Mouse (Mus musculus) central nervous system, embryonic 14 days (tissue): ENCODE data around the gene Zdhhc4. TPM values are rescaled to one million over a fixed set of nuclear protein-coding genes. Genes with fewer than 3 reads are reported as not detected.

Experiments used
- polyA plus RNA-seq: library from polyadenylated mRNA; depleted of rRNA; stranded (reverse); fragments of >200 nt; gene quantifications from 2 replicates; pipeline ENCODE4 v1.2.3, GENCODE M21; 2012; rRNA removed

The Zdhhc4 gene
- 69.6 and 71.3 TPM in 2 replicates for polyA plus RNA-seq

DNA sequence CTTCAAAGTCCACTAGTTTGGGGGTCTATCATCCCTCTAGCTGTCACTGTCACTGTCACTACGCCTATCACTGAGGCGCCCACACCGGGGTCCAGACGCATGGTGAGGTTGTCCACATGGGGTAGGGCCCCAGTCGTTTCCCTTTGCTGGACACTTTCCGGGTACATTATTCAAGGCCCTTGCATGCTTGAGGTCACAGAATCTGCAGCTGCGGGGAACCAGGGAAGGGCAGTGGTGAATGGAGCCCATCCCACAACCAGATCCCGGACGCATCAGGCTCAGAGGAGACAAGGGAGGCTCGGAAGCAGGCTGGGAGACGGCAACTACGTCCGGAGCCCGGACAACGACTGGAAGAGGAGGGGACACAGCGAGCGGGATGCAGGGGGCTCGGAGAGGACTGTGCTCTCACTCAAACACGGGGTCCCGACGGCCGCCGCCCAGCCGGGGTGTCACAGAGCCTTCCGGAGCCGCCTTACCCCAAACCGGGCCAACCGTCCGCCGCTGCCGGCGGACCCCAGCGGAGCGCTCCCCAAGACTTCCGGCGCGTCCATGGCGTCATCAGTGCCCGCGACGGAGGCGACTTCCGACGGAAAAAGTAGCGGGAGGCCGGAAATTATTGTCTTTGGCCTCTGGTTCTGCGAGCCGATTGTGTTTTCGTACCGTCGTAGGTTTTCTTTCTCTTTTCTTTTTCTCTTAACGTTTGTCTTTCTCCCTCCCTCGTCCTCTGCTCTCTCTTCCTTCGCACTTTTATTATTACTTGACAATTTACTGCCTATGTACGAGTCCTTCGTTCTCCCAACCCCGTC lies at the start of gene Zdhhc4:
TSS of gene Zdhhc4 (minus strand) at position 567 of the 806 bp plus-strand sequence.

DNA sequence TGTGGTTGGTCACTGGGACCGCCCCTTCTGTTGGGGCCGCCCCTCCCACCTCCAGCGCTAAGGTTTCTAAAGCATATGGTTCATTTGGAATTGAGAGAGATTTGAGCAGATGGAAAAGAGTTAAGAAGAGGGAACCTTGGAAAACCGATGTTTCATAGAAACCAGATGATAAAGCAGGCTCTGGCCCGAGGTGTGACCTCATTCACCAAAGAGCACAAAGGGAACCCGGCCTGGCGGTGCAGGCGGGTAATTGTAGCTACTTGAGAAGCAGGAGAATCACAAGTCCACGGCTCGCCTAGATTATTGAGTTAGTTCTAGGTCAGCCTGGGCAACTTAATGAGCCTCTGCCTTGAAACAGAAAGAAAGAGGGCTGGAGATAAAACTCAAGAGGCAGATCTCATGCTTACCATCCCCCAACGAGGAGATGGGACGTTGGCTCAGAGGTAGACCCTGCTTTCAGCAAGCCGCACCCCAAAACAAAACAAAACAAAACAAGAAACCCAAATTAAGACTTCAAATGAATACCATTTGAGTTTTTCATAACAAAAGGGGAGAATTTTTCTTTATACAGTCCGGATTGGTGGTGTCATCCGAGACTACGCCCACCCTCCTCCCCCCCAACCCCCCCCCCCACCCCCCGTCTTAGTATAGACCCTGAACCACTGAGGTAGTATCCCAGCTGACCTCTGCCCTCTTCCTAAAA lies 27.8 kb upstream of the Zdhhc4 start, which contains the start of gene Grid2ip:
TSS of gene Grid2ip (plus strand) at position 653 of the 703 bp plus-strand sequence.

GRCm38 (mm10) chr5:143314730-143315513 lies 14.1 kb downstream of the Zdhhc4 start, which contains the start of gene E130309D02Rik:
Gene E130309D02Rik, minus strand, starts transcription at chr5:143315360.

DNA sequence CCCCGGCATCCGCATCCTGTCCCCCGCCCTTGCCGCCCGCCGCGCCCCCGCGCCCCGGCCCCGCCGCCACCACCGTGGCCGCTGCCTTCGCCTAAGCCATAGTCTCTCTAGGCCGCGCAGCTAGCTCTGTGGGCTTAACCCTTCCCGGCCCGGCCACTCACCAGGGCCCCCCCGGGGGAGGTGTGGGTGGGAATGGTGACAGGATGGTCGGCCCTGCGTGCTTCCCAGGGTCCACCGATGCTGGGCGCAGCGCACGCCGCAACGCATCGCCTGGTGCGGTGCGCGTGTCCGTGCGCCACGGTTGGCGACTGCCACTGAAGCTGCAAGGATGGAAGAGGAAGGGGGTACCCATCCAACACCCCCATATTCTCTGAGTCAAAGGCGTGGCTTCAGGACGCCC lies 35.7 kb downstream of the Zdhhc4 start, which contains the start of gene Zfp853:
TSS of gene Zfp853 (minus strand) at position 220 of the 400 bp plus-strand sequence.

DNA sequence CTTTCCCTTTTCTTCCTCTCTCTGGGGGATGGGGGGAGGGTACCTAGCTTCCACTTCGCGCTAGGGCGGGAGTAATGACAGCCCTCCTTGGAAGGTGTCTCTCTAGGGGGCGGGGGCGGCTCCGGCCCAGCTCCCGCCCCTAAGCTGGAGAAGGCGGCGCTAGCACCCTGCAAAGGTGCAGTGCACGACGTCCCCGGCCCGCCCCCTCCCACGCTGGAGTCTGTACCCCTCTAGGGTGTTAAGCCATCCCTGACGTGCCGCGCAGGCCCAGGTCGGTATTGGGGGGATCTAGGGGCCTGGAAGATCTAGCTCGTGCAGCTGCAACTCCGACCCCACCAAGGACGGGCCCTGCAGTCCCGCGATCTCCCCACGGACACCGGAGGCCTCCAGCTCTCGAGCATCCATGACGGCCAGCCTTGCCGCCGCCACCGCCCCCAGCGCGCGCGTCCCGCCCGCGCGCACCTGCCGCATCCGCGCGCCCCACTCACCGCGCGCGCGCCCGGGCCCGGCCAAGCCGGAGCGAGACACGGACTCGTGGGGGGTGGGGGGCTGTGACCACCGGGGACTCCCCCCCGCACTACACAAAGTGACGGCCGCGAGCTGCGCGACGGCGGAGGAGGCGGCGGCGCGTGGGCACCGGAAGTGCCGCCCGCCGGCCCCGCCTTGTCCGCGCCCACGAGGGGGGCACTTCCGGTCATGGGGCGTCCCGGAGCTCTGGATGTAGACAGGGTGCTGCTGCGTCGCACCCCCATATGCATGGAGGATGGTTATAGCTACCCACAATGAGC lies 59.5 kb downstream of the Zdhhc4 start, which contains the start of gene Zfp316:
TSS of gene Zfp316 (minus strand) at position 660 of the 788 bp plus-strand sequence.

Other genes starting within 250 kb of the Zdhhc4 start
- 31.5 and 32.5 TPM in 2 replicates for gene Rnf216, start 216.3 kb downstream of the Zdhhc4 start, polyA plus RNA-seq
- gene Olfr718-ps1, start 181.7 kb downstream of the Zdhhc4 start, polyA plus RNA-seq: not detected in 2 replicates
- 17.9 and 19.5 TPM in 2 replicates for gene Rbak, start 148.5 kb downstream of the Zdhhc4 start, polyA plus RNA-seq
- not detected in 2 replicates for gene Spdye4b, start 148.2 kb downstream of the Zdhhc4 start, polyA plus RNA-seq
- not detected in 2 replicates for gene Spdye4a, start 102.4 kb downstream of the Zdhhc4 start, polyA plus RNA-seq
- gene Zfp12, start 94.1 kb downstream of the Zdhhc4 start, polyA plus RNA-seq: 30.1 and 34.6 TPM in 2 replicates
- gene Zfp316, start 59.2 kb downstream of the Zdhhc4 start, polyA plus RNA-seq: 20.7 and 22.6 TPM in 2 replicates
- gene Zfp853, start 35.6 kb downstream of the Zdhhc4 start, polyA plus RNA-seq: 2.2 and 2.9 TPM in 2 replicates
- 29.3 and 31.1 TPM in 2 replicates for gene E130309D02Rik, start 13.9 kb downstream of the Zdhhc4 start, polyA plus RNA-seq
- gene Grid2ip, start 28.1 kb upstream of the Zdhhc4 start, polyA plus RNA-seq: 1.3 TPM in 2 replicates
- 54.7 and 74.3 TPM in 2 replicates for gene Kdelr2, start 74.6 kb upstream of the Zdhhc4 start, polyA plus RNA-seq
- gene Daglb, start 135.3 kb upstream of the Zdhhc4 start, polyA plus RNA-seq: 13.7 and 13.8 TPM in 2 replicates
- gene Rac1, start 198.8 kb upstream of the Zdhhc4 start, polyA plus RNA-seq: 482 and 492 TPM in 2 replicates